Comparison of ENCODE assay signal across 9 mouse cellular contexts in the genomic region with DNA sequence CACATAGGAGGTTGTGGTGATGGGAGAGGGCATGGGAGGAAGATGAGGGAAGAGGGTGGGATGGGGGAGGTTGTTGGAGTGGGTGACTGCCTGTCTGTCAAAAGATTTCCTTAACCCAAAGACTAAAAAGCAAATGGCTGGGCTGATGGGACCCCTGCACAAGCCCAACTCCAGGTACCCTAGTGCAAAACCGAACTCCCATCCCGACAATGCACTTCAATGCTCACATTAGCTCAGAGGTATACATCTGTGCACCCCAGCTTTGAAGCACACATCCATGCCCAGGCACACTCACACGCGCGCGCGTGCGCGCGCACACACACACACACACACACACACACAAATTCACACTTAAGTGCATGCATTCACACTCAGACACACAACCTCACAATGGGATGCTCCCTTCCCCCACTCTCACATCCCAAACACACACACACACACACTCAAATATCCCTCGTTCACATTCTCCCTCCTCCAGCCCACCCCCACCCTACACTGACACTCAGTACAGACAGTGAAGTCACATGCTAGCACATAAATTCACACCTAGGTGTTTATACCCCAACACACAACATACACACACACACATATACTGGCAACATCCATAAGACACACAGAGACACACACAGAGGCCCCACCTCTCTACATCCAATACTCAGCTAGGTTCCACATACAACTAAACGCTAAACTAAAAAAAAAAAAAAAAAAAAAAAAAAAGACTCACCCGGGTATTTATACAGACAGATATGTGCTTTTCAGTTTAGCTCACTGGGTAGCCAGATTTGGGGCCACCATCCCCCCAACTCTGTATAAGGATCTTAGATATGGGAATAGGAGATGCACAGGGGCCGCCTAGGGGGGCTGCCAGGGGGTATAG. TPM values are rescaled to one million over a fixed set of nuclear protein-coding genes. Genes with fewer than 3 reads are reported as not detected.
DNase-seq lines count a peak whose midpoint lies in the region; ATAC-seq and TF ChIP-seq lines count a peak whose summit lies in the region.
"Had no signal": no experiment of that assay in that cellular context is flagged by ENCODE, and none has a peak within 500 bp of the region (broad histone marks: within the 10 kb centered on the region; RNA-seq: fewer than 3 reads in every experiment).

No protein-coding gene starts in this region.

- peaks cover 52% of the 10 kb centered on the region for H3K27me3 ChIP-seq in heart, embryonic 13.5 days (replicated peaks)
- peaks cover 1 to 3% of the 10 kb centered on the region in 2 experiments; a peak in 3 of 4 replicates for H3K27me3 ChIP-seq in MEL (ENCODE audit: control insufficient read depth in 1 of 2, insufficient read depth in 2 of 2, low read length in 2 of 2)
- peaks cover 34% of the 10 kb centered on the region for H3K27me3 ChIP-seq in hindbrain, embryonic 12.5 days
- H3K27me3 ChIP-seq in midbrain, embryonic 11.5 days (ENCODE audit: control insufficient read depth, insufficient read depth, low read length): peaks cover 8% of the 10 kb centered on the region

- H3K4me3 ChIP-seq in heart, embryonic 13.5 days: peak overlapping the region; percentile 55
- H3K4me3 ChIP-seq in MEL (ENCODE audit: control insufficient read depth in 1 of 2, insufficient read depth in 1 of 2, low read depth in 2 of 2, low read length in 2 of 2): no peak overlapping the region
- H3K4me3 ChIP-seq in hindbrain, embryonic 12.5 days: peak overlapping the region; percentile 26
- H3K4me3 ChIP-seq in midbrain, embryonic 11.5 days (ENCODE audit: low read depth, low read length): no peak overlapping the region

- TF ChIP-seq RAD21 in MEL (IDR thresholded peaks at IDR 0.05; ENCODE audit: low read depth, low read length): no peak

- TF ChIP-seq CTCF in MEL (IDR thresholded peaks at IDR 0.05 in 2 of 3, conservative IDR thresholded peaks at IDR 0.05 in 1 of 3; ENCODE audit: control insufficient read depth in 1 of 3, insufficient read depth in 1 of 3, low read depth in 2 of 3, low read length in 3 of 3, poor library complexity in 1 of 3, severe bottlenecking in 1 of 3): no peak

- peaks cover 66% of the 10 kb centered on the region for H3K4me1 ChIP-seq in heart, embryonic 13.5 days
- no peaks in the 10 kb centered on the region for H3K4me1 ChIP-seq in MEL (ENCODE audit: control insufficient read depth in 1 of 2, insufficient read depth in 2 of 2, low read length in 2 of 2)
- peaks cover 64% of the 10 kb centered on the region for H3K4me1 ChIP-seq in hindbrain, embryonic 12.5 days
- H3K4me1 ChIP-seq in midbrain, embryonic 11.5 days (ENCODE audit: control insufficient read depth, insufficient read depth, low read length): peaks cover 28% of the 10 kb centered on the region

- H3K9ac ChIP-seq in heart, embryonic 13.5 days: peak overlapping the region; percentile 86
- H3K9ac ChIP-seq in MEL (ENCODE audit: control insufficient read depth, low read depth, low read length, poor library complexity, severe bottlenecking): no peak overlapping the region
- peak overlapping the region; percentile 62 for H3K9ac ChIP-seq in hindbrain, embryonic 12.5 days
- no peak overlapping the region; the same call in 1 of the 2 replicates for H3K9ac ChIP-seq in midbrain, embryonic 11.5 days (ENCODE audit: low read length)

- ATAC-seq in heart, embryonic 13.5 days (ENCODE audit: extremely low read depth, insufficient number of reproducible peaks, low FRiP score, low TSS enrichment): no peak
- ATAC-seq in hindbrain, embryonic 12.5 days (ENCODE audit: low FRiP score): no peak
- no peak for ATAC-seq in midbrain, embryonic 11.5 days (ENCODE audit: low FRiP score)

- peak overlapping the region; percentile 70 for H3K4me2 ChIP-seq in heart, embryonic 13.5 days
- H3K4me2 ChIP-seq in hindbrain, embryonic 12.5 days (replicated peaks): peak overlapping the region; percentile 52
- peak overlapping the region; percentile 37 for H3K4me2 ChIP-seq in midbrain, embryonic 11.5 days

- TF ChIP-seq EP300 in MEL (IDR thresholded peaks at IDR 0.05; ENCODE audit: low read depth in 1 of 2, low read length in 2 of 2): no peak

- WGBS in heart, embryonic 13.5 days: 66% methylated on average over 14 of the region's 14 CpGs
- WGBS in hindbrain, embryonic 12.5 days: 73% methylated on average over 14 of the region's 14 CpGs
- WGBS in midbrain, embryonic 11.5 days: 76% methylated on average over 14 of the region's 14 CpGs

- DNase-seq in heart, adult 8-10 months (ENCODE audit: low spot score): no peak
- no peak for DNase-seq in MEL (ENCODE audit: low read depth, low spot score)
- peak; percentile 81 for DNase-seq in midbrain, embryonic 11.5 days (ENCODE audit: low spot score, missing footprints)
- no peak for DNase-seq in spleen, postnatal 4 days (ENCODE audit: low spot score in 2 of 2)
- DNase-seq in retina, postnatal 1 day: no peak
- no peak for DNase-seq in T-cell, adult 2 months (ENCODE audit: low spot score)

- no peaks in the 10 kb centered on the region for H3K9me3 ChIP-seq in heart, embryonic 13.5 days
- no peaks in the 10 kb centered on the region for H3K9me3 ChIP-seq in MEL (replicated peaks; ENCODE audit: insufficient read depth, low read length)
- no peaks in the 10 kb centered on the region for H3K9me3 ChIP-seq in hindbrain, embryonic 12.5 days (replicated peaks)
- H3K9me3 ChIP-seq in midbrain, embryonic 11.5 days (ENCODE audit: control insufficient read depth, low read length): no peaks in the 10 kb centered on the region

- TF ChIP-seq POLR2A in MEL (IDR thresholded peaks at IDR 0.05; ENCODE audit: control insufficient read depth in 1 of 2, insufficient read depth in 1 of 2, low read depth in 1 of 2, low read length in 2 of 2, poor library complexity in 1 of 2): no peak

- peak overlapping the region; percentile 90 for H3K27ac ChIP-seq in heart, embryonic 13.5 days (replicated peaks)
- H3K27ac ChIP-seq in MEL (ENCODE audit: control insufficient read depth, low read depth, low read length): no peak overlapping the region
- H3K27ac ChIP-seq in hindbrain, embryonic 12.5 days: peak overlapping the region; percentile 87
- no peak overlapping the region for H3K27ac ChIP-seq in midbrain, embryonic 11.5 days (ENCODE audit: low read depth, low read length)

- no peaks in the 10 kb centered on the region for H3K79me2 ChIP-seq in MEL (ENCODE audit: control insufficient read depth, insufficient read depth, low read length, poor library complexity)

- no peaks in the 10 kb centered on the region for H3K36me3 ChIP-seq in heart, embryonic 13.5 days
- H3K36me3 ChIP-seq in MEL (ENCODE audit: control insufficient read depth in 1 of 2, insufficient read depth in 2 of 2, low read length in 2 of 2): no peaks in the 10 kb centered on the region
- H3K36me3 ChIP-seq in hindbrain, embryonic 12.5 days: no peaks in the 10 kb centered on the region
- no peaks in the 10 kb centered on the region for H3K36me3 ChIP-seq in midbrain, embryonic 11.5 days (ENCODE audit: control insufficient read depth, insufficient read depth, low read length)

TF ChIP-seq in MEL, 35 proteins besides CTCF, POLR2A, EP300 and RAD21 (continues in another document):
- no peak for TF ChIP-seq ETS1 (IDR thresholded peaks at IDR 0.05; ENCODE audit: low read depth, low read length)
- TF ChIP-seq SIN3A (IDR thresholded peaks at IDR 0.05; ENCODE audit: low read length): no peak

RNA-seq across cellular contexts. Expression of a gene that starts 31.1 kb away (rescaled TPM):
- polyA plus RNA-seq in heart, embryonic 13.5 days (2015; fragmentation: Nextera tagmentation; extraction: Ambion mirVana): 286 and 336 TPM in 2 replicates
- total RNA-seq in heart, adult 8-10 months (2022): 100 to 1,000 TPM; 221 to 257 (median 231) TPM
- 342 and 371 TPM in 2 replicates for total RNA-seq in MEL (2012; rRNA removed)
- 100 to 1,000 TPM in 1 of 2 experiments, not detected in 1; 480 TPM for polyA plus RNA-seq in MEL (2012; ENCODE audit: insufficient read depth in 1 of 2, insufficient read length in 2 of 2, low read depth in 1 of 2, low replicate concordance in 2 of 2, missing spikeins in 1 of 2)
- polyA plus RNA-seq in hindbrain, embryonic 12.5 days (2016; fragmentation: Nextera tagmentation; extraction: Ambion mirVana): 380 and 382 TPM in 2 replicates
- 382 and 417 TPM in 2 replicates for polyA plus RNA-seq in midbrain, embryonic 11.5 days (2014; fragmentation: Nextera tagmentation; extraction: Ambion mirVana)

RNA-seq across cellular contexts. Expression of a gene that starts 31.8 kb away (rescaled TPM):
- 22.0 and 22.2 TPM in 2 replicates for polyA plus RNA-seq in heart, embryonic 13.5 days (2015; fragmentation: Nextera tagmentation; extraction: Ambion mirVana)
- 10 to 100 TPM; 75.1 to 88.9 (median 80.2) TPM for total RNA-seq in heart, adult 8-10 months (2022)
- total RNA-seq in MEL (2012; rRNA removed): 20.3 TPM in 2 replicates
- 10 to 100 TPM in 1 of 2 experiments, not detected in 1; 38.6 TPM for polyA plus RNA-seq in MEL (2012; ENCODE audit: insufficient read depth in 1 of 2, insufficient read length in 2 of 2, low read depth in 1 of 2, low replicate concordance in 2 of 2, missing spikeins in 1 of 2)
- 31.5 and 31.6 TPM in 2 replicates for polyA plus RNA-seq in hindbrain, embryonic 12.5 days (2016; fragmentation: Nextera tagmentation; extraction: Ambion mirVana)
- polyA plus RNA-seq in midbrain, embryonic 11.5 days (2014; fragmentation: Nextera tagmentation; extraction: Ambion mirVana): 14.6 and 16.7 TPM in 2 replicates

RNA-seq across cellular contexts. Expression of a gene that starts 33.2 kb away (rescaled TPM):
- 32.9 and 35.2 TPM in 2 replicates for polyA plus RNA-seq in heart, embryonic 13.5 days (2015; fragmentation: Nextera tagmentation; extraction: Ambion mirVana)
- 10 to 100 TPM; 25.8 to 34.9 (median 28.0) TPM for total RNA-seq in heart, adult 8-10 months (2022)
- total RNA-seq in MEL (2012; rRNA removed): 20.7 and 21.6 TPM in 2 replicates
- 10 to 100 TPM in 1 of 2 experiments, not detected in 1; 99.8 TPM for polyA plus RNA-seq in MEL (2012; ENCODE audit: insufficient read depth in 1 of 2, insufficient read length in 2 of 2, low read depth in 1 of 2, low replicate concordance in 2 of 2, missing spikeins in 1 of 2)
- 59.1 and 66.3 TPM in 2 replicates for polyA plus RNA-seq in hindbrain, embryonic 12.5 days (2016; fragmentation: Nextera tagmentation; extraction: Ambion mirVana)
- 43.1 and 46.9 TPM in 2 replicates for polyA plus RNA-seq in midbrain, embryonic 11.5 days (2014; fragmentation: Nextera tagmentation; extraction: Ambion mirVana)

RNA-seq across cellular contexts. Expression of a gene that starts 34.2 kb away (rescaled TPM):
- polyA plus RNA-seq in heart, embryonic 13.5 days (2015; fragmentation: Nextera tagmentation; extraction: Ambion mirVana): 3.4 and 4.5 TPM in 2 replicates
- total RNA-seq in heart, adult 8-10 months (2022): 1 to 10 TPM; 3.5 to 7.5 (median 4.6) TPM
- total RNA-seq in MEL (2012; rRNA removed): 0.42 and 0.49 TPM in 2 replicates
- 1 to 10 TPM in 1 of 2 experiments, not detected in 1; 5.0 TPM for polyA plus RNA-seq in MEL (2012; ENCODE audit: insufficient read depth in 1 of 2, insufficient read length in 2 of 2, low read depth in 1 of 2, low replicate concordance in 2 of 2, missing spikeins in 1 of 2)
- polyA plus RNA-seq in hindbrain, embryonic 12.5 days (2016; fragmentation: Nextera tagmentation; extraction: Ambion mirVana): 44.4 and 47.5 TPM in 2 replicates
- 12.9 and 13.8 TPM in 2 replicates for polyA plus RNA-seq in midbrain, embryonic 11.5 days (2014; fragmentation: Nextera tagmentation; extraction: Ambion mirVana)
- total RNA-seq: granulocyte monocyte progenitor cell, adult 5-6 weeks had no signal

RNA-seq across cellular contexts. Expression of a gene that starts 59.0 kb away (rescaled TPM):
- 44.8 and 45.3 TPM in 2 replicates for polyA plus RNA-seq in heart, embryonic 13.5 days (2015; fragmentation: Nextera tagmentation; extraction: Ambion mirVana)
- total RNA-seq in heart, adult 8-10 months (2022): 10 to 100 TPM; 22.9 to 24.5 (median 23.3) TPM
- total RNA-seq in MEL (2012; rRNA removed): 60.1 and 73.7 TPM in 2 replicates
- 10 to 100 TPM in 1 of 2 experiments, not detected in 1; 60.6 TPM for polyA plus RNA-seq in MEL (2012; ENCODE audit: insufficient read depth in 1 of 2, insufficient read length in 2 of 2, low read depth in 1 of 2, low replicate concordance in 2 of 2, missing spikeins in 1 of 2)
- 61.8 and 67.3 TPM in 2 replicates for polyA plus RNA-seq in hindbrain, embryonic 12.5 days (2016; fragmentation: Nextera tagmentation; extraction: Ambion mirVana)
- polyA plus RNA-seq in midbrain, embryonic 11.5 days (2014; fragmentation: Nextera tagmentation; extraction: Ambion mirVana): 70.9 and 73.2 TPM in 2 replicates

Comparison
In these comparisons a context has a peak if more than half of its experiments do, and no peak if none do; other contexts are left out.
1. H3K27ac ChIP-seq: peak in heart, embryonic 13.5 days (single experiment) and hindbrain, embryonic 12.5 days (single experiment); none in MEL (single experiment) and midbrain, embryonic 11.5 days (single experiment).
2. H3K4me3 ChIP-seq: peak in heart, embryonic 13.5 days (single experiment) and hindbrain, embryonic 12.5 days (single experiment); none in MEL (0 of 2) and midbrain, embryonic 11.5 days (single experiment).
3. H3K9ac ChIP-seq: peak in heart, embryonic 13.5 days (single experiment) and hindbrain, embryonic 12.5 days (single experiment); none in MEL (single experiment) and midbrain, embryonic 11.5 days (single experiment).
4. Peak in every context shown above with its lines, with median percentiles within 50 percentile points of each other: H3K4me2 ChIP-seq.